Mouse (Mus musculus): ENCODE results near the gene Mdfi. TPM values are rescaled to one million over a fixed set of nuclear protein-coding genes. Genes with fewer than 3 reads are reported as not detected.

The Mdfi gene
- polyA plus RNA-seq, 2 experiments from 2014 or later: not detected

Other genes with a start within 250 kb of the Mdfi start
- 10 to 100 TPM in 1 of 2 experiments, 1 to 10 TPM in 1; 6.6 to 10.8 TPM for gene Bysl, start 223.2 kb downstream of the Mdfi start, polyA plus RNA-seq (2017; shearing (Covaris generic))
- 10 to 100 TPM; 23.6 to 30.0 TPM for gene Med20, start 223.1 kb downstream of the Mdfi start, polyA plus RNA-seq (2017; shearing (Covaris generic))
- gene Gm20517, start 223.1 kb downstream of the Mdfi start, polyA plus RNA-seq (2017; shearing (Covaris generic)): 1 to 10 TPM in 1 of 2 experiments, under 1 TPM in 1; 0.89 to 1.1 TPM
- under 1 TPM; 0.60 to 0.71 TPM for gene Usp49, start 204.0 kb downstream of the Mdfi start, polyA plus RNA-seq (2017; shearing (Covaris generic))
- 100 to 1,000 TPM; 297 to 309 TPM for gene Tomm6, start 146.3 kb downstream of the Mdfi start, polyA plus RNA-seq (2017; shearing (Covaris generic))
- gene Frs3, start 145.7 kb downstream of the Mdfi start, polyA plus RNA-seq (2017; shearing (Covaris generic)): not detected
- gene Gm21981, start 140.2 kb downstream of the Mdfi start, polyA plus RNA-seq (2017; shearing (Covaris generic)): not detected
- gene Prickle4, start 140.0 kb downstream of the Mdfi start, polyA plus RNA-seq (2017; shearing (Covaris generic)): not detected
- not detected for gene Pgc, start 107.8 kb downstream of the Mdfi start, polyA plus RNA-seq (2017; shearing (Covaris generic))
- 10 to 100 TPM in 1 of 2 experiments, 1 to 10 TPM in 1; 8.7 to 14.9 TPM for gene Tfeb, start 97.7 kb downstream of the Mdfi start, polyA plus RNA-seq (2017; shearing (Covaris generic))
- 1 to 10 TPM; 3.8 to 4.6 TPM for gene Foxp4, start 90.0 kb upstream of the Mdfi start, polyA plus RNA-seq (2017; shearing (Covaris generic))
- not detected for gene 1700122O11Rik, start 203.6 kb upstream of the Mdfi start, polyA plus RNA-seq (2017; shearing (Covaris generic))